Mouse (Mus musculus) C2C12 (cell line): ENCODE data around the gene Timm44.

Experiments used
- CTCF ChIP-seq: IDR thresholded peaks from one replicate; pipeline ENCODE4 v1.5.1; 2011; ENCODE audit not compliant: control insufficient read depth, insufficient read depth, insufficient read length
- MYOD1 ChIP-seq: IDR thresholded peaks from one replicate; pipeline ENCODE4 v1.6.1; 2011; ENCODE audit warnings: low read depth; ENCODE audit not compliant: control insufficient read depth, insufficient read length
- USF1 ChIP-seq: IDR thresholded peaks from one replicate; pipeline ENCODE4 v1.6.1; 2011; ENCODE audit warnings: low read depth, mild to moderate bottlenecking, control low read depth, moderate library complexity

DNA sequence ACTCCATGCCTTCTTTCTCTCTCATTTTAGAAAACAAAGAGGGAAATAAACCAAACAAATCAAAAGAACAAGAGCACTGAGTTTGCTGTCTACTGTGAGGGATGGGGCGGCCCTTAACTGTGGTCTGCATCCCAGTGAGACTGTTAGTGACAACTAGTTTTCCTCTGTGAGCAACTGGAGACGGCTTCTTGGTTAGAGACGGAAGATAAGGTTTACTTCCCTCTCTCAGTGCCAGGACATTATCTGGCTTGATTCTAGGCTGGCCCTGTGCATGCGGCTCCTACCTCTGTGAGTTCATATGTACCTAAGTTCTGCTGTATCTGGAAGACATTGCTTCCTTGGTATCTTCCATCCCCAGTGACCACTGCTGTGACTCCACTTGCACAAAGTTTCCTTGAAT, 22.1 kb upstream of the Timm44 start:
- no peak for TF ChIP-seq USF1
- TF ChIP-seq MYOD1: no peak
- TF ChIP-seq CTCF: no peak
